Mouse (Mus musculus): ENCODE data around the gene Sorcs1.

The Sorcs1 gene

DNA sequence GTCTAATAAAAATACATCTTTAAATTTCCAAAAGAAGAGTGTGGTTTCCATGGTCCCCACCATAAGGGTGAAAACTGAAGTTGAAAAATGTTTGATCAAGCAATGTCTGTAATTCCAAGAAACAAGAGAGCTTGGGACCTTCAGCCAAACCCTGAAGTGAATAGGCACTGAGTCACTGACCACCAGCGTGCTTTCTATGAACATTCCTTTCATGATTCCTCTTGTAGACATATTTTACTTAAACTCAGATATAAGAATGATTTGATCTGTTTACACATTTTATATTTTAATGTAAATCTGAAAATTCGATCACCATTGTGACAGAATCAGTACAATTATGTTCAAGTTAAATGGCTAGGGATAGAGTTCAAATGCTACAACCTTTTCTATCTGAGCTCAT, 112.1 kb downstream of the Sorcs1 start:
- intact Hi-C loops (cut with DNase I) = no loop called here

DNA sequence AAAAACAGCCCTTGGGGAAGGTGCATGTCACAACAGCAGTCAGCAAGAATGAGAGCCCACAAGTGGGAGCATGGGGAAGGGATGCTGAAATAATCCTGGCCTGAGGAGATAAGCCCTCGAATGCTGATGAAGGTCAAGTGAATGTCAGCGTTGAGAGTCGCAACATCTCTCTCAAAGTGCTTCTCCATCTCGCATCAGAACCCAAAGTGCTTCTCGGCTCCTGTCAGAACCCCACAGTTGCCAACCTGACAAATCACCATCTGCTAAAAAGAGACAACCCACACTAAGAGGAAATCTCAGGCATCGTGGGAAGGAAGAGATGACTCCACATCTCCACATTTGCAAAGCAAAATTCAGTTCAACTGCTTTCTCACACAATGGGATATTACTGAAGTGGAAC, 119.7 kb downstream of the Sorcs1 start:
- intact Hi-C loops (cut with DNase I) = no loop called here

DNA sequence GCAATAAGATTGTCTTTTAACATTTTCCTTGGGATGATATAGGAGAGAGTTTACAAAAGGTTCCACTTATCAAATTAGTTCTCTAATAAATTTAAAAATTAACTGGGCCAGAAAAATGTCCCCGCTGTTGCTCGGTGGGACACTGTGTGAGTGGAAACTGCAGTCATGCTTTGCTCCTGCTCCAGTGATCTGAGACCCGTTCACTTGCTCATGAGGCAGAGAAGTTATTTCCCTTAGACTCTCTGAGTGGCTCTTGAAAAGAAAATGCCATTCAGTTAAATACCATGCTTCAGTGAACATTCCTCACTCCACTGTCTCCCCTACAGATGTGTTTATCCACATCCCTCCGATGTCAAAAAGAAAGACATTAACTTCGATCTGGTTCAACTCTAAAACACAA, 144.4 kb downstream of the Sorcs1 start:
- intact Hi-C loops (cut with DNase I) = no loop called here

- intact Hi-C loops (cut with DNase I) = no loop called here
These were observed 150.6 kb downstream of the Sorcs1 start for GRCm38 (mm10) chr19:50527835-50528234.

- intact Hi-C loops (cut with DNase I) = no loop called here
These were observed 152.4 kb downstream of the Sorcs1 start for GRCm38 (mm10) chr19:50526094-50526493.

DNA sequence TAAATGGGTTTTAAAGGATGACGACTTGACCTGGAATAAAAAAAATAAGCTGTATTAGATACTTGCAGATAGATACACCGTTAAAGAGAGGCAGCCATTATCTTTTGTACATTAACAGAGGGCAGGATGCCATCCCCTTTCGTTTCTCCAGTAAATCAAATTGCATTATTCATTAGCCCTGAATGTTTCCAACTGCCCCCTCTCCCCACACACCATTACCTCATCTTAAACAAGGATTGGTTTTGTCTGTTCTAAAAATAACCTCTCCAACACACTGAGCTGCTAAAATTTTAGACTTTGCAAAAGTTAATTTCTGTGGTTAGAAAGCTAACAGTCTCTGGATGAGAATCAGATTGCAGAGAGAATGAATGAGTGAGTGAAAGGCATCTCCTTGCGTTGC, 156.5 kb downstream of the Sorcs1 start:
- intact Hi-C loops (cut with DNase I) = no loop called here

DNA sequence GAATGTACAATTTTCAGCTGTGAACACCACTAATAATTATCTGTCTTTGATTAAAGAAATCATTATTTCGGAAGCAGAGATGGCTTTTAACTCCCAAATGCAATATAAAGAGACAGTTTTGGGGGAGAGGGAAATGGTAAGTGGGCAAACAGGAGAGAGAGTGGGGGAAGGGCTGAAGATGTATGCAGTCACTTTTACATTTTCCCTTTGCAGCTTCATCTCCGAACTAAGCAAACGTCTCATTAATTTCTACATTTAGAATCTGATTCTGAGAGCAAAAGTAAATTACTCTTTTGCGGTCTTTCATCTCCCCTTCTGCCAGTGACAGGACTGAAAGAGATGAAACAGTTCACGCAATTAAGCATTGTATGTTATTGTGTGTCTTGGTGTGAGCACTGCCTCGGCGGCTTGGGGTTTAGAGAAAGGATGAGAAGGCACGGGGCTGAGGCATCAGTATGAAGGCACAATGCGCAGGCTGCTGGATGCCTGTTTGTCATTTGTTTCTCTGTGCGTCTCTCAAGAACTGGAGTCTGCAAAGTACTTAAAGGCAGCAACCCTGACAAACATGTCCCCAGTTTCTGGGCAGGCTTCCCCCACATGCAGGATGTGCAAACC, 163.3 kb downstream of the Sorcs1 start:
- intact Hi-C loops (cut with DNase I) = no loop called here

- intact Hi-C loops (cut with DNase I) = no loop called here
These were observed 164.1 kb downstream of the Sorcs1 start for GRCm38 (mm10) chr19:50514309-50514830.

- intact Hi-C loops (cut with DNase I) = no loop called here
These were observed 175.6 kb downstream of the Sorcs1 start for GRCm38 (mm10) chr19:50502816-50503215.

DNA sequence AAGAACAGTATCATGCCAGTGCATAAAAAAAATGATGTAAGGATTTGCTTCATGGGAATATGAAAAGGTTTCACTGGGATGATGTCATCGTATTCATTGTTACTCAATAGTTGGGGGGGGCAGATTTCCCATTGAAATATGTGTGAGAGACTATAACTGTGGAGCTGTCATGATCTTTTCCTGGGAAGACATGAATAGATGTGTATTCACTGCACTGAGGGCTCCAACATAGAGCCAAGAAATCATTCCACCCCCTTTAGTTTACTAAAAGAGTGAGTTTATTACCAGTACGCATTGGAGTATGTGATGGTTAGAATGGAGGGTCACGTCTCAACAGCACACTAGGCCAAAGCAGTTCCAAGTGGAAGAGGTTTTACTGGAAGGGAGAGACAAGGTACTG, 187.3 kb downstream of the Sorcs1 start:
- intact Hi-C loops (cut with DNase I) = no loop called here

DNA sequence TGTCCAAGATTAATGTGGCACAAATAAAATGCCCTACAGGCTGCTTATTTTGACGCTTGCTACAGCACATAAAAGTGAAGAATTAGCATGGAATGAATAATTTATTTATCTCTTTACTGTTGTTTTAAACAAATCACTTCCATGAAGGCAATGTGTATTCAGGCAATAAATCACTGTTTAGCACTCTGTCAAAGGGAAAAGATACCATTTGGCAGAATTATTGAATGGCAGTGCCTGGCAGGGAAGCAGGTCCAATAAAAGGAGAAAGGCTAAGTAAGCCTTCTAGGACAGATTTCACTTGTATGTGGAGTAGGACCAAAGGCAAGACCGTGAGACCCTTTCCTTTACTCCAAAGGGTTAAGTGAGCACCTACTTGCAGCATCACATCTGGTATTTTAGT, 187.7 kb downstream of the Sorcs1 start:
- intact Hi-C loops (cut with DNase I) = no loop called here

- intact Hi-C loops (cut with DNase I) = no loop called here
These were observed 188.7 kb downstream of the Sorcs1 start for GRCm38 (mm10) chr19:50489786-50490185.

DNA sequence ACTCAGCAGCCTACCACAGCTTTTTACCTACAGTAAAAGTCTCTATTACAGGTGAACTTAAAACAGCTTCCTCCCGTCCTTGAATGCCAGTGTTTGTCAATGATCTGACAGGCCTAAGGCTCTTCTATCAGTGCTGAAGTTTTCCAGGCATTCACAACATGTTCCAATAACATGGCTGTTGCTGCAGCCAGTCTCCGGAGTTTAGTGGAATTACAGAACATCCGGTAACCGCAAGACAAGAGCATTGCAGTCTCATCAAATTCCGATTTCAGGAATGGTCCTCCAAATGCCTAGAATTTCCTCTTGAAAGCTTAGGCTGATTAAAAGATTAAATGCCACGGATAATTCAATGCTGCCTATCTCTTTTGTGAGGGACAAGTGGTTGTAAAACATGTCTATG, 190.0 kb downstream of the Sorcs1 start:
- intact Hi-C loops (cut with DNase I) = no loop called here

- intact Hi-C loops (cut with DNase I) = no loop called here
These were observed 190.7 kb downstream of the Sorcs1 start for GRCm38 (mm10) chr19:50487768-50488167.

DNA sequence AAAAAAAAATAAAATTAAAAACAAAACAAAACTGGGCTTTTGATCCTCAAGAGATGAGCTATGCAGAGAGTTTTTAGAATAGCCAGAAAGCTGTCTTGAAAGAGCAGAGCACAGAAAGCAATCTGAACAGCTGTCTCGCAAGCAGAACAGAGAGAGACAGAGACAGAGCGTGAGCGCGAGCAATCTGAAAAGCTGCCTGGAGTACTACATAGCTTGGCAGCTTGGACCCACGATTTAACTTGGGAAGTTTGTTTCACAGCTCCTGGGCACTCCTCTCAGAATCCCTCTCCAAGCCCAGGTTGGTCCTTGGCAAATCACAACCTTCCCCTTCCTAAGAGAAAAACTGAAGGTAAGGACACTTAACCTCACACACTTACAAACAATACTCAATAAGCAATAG, 192.1 kb downstream of the Sorcs1 start:
- intact Hi-C loops (cut with DNase I) = no loop called here

DNA sequence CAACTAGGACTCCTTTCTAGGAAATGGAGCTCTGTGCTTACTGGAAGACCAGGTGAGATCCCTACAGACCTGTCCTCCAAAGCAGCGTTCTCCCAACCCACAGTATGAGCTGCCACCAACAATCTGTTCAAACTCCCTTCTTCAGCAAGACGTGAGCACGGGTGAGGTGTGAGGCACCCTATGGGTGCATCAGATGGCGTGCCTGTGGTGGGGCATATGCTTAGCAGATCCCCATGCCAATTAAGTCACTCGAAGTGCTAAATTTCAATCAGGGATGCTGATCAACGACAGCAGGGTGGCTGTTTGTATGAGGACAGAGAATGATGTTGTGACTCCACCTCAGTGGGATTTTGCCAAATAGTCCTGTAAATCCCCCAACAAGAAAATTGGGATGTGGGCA, 201.7 kb downstream of the Sorcs1 start:
- intact Hi-C loops (cut with DNase I) = no loop called here

GRCm38 (mm10) chr19:50468592-50468991, 209.9 kb downstream of the Sorcs1 start:
- intact Hi-C loops (cut with DNase I) = no loop called here

DNA sequence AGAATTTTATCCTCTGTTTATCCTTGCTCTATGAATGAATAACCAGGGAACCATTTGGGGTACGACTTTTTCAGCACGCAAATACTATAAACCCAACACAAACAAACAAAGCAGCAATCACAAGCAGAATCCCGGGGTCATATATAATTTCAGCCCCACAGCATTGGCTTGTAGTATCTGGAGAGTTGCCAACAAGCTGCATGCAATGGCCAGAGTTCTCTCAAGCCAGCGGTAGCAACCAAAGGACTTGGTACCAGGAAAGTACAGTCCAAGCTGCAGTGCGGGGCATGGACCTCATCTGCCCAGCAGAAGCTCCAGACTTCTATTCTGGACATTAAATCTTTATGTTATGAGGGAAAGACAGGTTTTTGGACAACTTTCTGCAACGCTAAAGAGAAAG, 213.6 kb downstream of the Sorcs1 start:
- intact Hi-C loops (cut with DNase I) = no loop called here

DNA sequence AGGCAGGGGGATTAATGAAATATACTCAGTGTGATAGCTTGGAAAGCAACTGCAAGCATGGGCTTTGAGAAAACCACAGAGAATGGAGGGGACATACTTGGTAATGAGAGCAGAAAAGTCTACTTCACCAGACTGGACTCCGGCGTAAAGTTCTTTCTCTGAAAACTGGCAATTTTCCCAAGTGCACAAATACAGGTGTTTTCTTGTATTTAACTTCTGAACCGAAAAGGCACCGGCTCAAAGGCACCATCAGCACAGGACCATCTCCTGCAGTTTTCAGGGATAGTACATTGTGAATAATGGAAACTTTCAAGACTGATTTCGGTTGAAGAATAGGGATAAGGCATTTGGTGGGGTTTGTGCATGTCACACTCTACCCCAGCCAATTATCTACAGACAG, 219.9 kb downstream of the Sorcs1 start:
- intact Hi-C loops (cut with DNase I) = no loop called here

DNA sequence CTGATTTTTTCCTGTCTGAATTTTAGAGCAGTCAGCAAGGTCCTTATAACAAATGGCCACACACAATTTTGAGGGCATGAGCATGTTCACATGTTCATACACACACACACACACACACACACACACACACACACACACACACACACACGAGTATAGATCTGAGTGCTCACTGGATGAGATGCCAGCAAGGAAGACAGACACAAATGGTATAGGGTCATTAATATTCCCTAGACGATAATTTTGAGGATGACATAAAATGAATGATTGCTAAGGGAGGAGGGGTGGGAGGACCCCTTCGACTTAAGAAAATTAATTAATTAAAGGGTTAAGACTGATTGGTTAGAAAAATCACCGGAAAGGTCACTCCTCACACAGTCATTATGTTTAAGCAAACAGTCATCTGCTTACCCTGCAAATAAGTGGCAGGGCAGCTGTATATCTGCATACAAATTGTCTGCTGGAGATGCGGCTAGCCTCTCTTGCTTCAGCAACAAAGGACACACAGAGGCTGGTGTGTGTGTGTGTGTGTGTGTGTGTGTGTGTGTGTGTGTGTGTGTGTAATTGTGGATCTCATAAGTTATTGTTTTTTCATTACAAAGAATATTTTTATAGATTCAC, 221.1 kb downstream of the Sorcs1 start:
- intact Hi-C loops (cut with DNase I) = no loop called here

DNA sequence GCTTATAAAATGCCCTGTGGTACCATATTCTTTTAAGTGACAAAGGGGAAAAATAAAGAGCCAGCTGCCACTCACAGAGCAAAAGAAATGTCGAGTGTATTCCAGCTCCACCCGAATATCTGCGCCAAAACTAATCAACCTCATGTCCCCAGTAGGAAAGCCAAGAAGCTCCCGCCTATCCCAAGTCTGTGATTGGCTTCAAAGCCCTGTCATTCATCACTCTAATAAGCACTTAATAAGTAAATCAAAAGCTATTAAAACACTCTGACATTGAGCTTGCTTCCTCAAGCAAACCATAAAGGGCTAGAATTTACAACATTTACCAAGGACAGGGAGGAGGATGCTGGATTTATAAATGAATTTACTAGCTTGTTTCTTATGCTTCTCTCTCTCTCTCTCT, 237.3 kb downstream of the Sorcs1 start:
- intact Hi-C loops (cut with DNase I) = no loop called here

DNA sequence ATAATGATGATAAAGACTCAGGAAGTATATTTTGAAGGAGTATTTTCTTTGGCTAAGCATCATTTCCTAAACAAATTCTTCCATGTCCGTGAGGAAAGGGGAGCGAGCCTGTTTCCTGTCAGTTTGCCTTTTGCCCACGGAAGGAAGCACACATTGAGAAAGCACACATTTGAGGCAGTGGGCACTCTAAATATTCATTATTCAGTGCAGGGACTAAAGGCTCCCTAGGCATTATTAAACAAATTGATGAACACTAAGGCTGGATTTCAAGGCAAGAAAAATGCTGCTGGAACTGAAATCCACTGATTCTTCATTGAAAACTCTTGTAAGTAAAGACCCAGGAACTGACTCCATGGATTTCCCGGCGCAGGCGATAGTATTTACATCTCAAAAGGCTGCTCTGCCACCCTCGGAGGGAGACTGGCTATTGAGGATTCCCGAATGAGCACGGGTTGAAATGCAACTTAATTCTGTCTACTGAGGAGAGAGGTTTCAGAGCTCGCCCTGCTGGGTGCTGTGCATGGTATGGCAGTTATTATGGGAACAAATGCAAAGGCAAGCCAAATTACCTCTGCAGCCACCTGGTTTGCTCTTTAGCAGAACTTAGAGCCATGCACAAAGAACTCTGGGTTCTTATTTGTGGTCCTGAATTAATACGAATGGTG, 238.1 kb downstream of the Sorcs1 start:
- intact Hi-C loops (cut with DNase I) = no loop called here

- intact Hi-C loops (cut with DNase I) = no loop called here
These were observed 239.0 kb downstream of the Sorcs1 start for GRCm38 (mm10) chr19:50439464-50439881.
